Comparison of ENCODE assay signal across 21 mouse cellular contexts in genomic region chr15:70012792-70013191, GRCm38 (mm10).
"Had no signal": no experiment of that assay in that cellular context is flagged by ENCODE, and none has a peak within 500 bp of the region (broad histone marks: within the 10 kb centered on the region; RNA-seq: fewer than 3 reads in every experiment).

No protein-coding gene starts in this region.

- H3K27ac ChIP-seq: intestine, embryonic 15.5 days; kidney, embryonic 15.5 days; liver, embryonic 14.5 days; macrophage; midbrain, embryonic 12.5 days; midbrain, embryonic 15.5 days; neural tube, embryonic 12.5 days; neural tube, embryonic 15.5 days had no signal

- H3K4me3 ChIP-seq: intestine, embryonic 15.5 days; kidney, embryonic 15.5 days; midbrain, embryonic 12.5 days; midbrain, embryonic 15.5 days; neural tube, embryonic 12.5 days; neural tube, embryonic 15.5 days had no signal

- ATAC-seq: intestine, embryonic 15.5 days; liver, postnatal 0 days; lung, postnatal 0 days; midbrain, embryonic 15.5 days had no signal

- DNase-seq: kidney, adult 11 months; kidney, adult 8-10 months; kidney, postnatal 10 days; kidney, postnatal 36 days; layer of hippocampus, postnatal 36 days; liver, postnatal 0 days; lung, embryonic 14.5 days; right cerebral cortex, postnatal 25 days; thymus, adult 2 months; thymus, postnatal 14 days; thymus, postnatal 4 days had no signal

- H3K27me3 ChIP-seq: intestine, embryonic 15.5 days; kidney, embryonic 15.5 days; midbrain, embryonic 12.5 days; midbrain, embryonic 15.5 days; neural tube, embryonic 12.5 days; neural tube, embryonic 15.5 days had no signal

- H3K36me3 ChIP-seq: intestine, embryonic 15.5 days; kidney, embryonic 15.5 days; midbrain, embryonic 12.5 days; midbrain, embryonic 15.5 days; neural tube, embryonic 12.5 days; neural tube, embryonic 15.5 days had no signal

- H3K4me2 ChIP-seq: intestine, embryonic 15.5 days; kidney, embryonic 15.5 days; liver, embryonic 11.5 days; lung, embryonic 14.5 days; midbrain, embryonic 12.5 days; midbrain, embryonic 15.5 days; neural tube, embryonic 12.5 days; neural tube, embryonic 15.5 days had no signal

- H3K9ac ChIP-seq: intestine, embryonic 15.5 days; kidney, embryonic 15.5 days; liver, embryonic 14.5 days; liver, postnatal 0 days; lung, embryonic 14.5 days; midbrain, embryonic 12.5 days; midbrain, embryonic 15.5 days; neural tube, embryonic 12.5 days; neural tube, embryonic 15.5 days had no signal

- H3K9me3 ChIP-seq: intestine, embryonic 15.5 days; kidney, embryonic 15.5 days; midbrain, embryonic 12.5 days; midbrain, embryonic 15.5 days; neural tube, embryonic 12.5 days; neural tube, embryonic 15.5 days had no signal

- H3K4me1 ChIP-seq: intestine, embryonic 15.5 days; kidney, embryonic 15.5 days; midbrain, embryonic 12.5 days; midbrain, embryonic 15.5 days; neural tube, embryonic 12.5 days; neural tube, embryonic 15.5 days had no signal
